Mouse (Mus musculus): ENCODE data around the gene Endou. TPM values are rescaled to one million over a fixed set of nuclear protein-coding genes. Genes with fewer than 3 reads are reported as not detected.
A peak's percentile ranks its signal among the peaks of the same experiment; 100 is the strongest.
"Not testable (repeated sequence)": the region's sequence is repeated elsewhere in the genome, so short reads cannot be mapped to it uniquely, and the experiment has no call there.

The Endou gene
- polyA plus RNA-seq, 1 experiment from 2014 or later, result 0.09 TPM

- 81% methylated on average over 6 of the region's 6 CpGs for WGBS
- no peak for ATAC-seq
Observed at GRCm38 (mm10) chr15:97670554-97670953, 60.6 kb downstream of the Endou start.

GRCm38 (mm10) chr15:97668158-97668877, 62.8 kb downstream of the Endou start:
- H3K9me3 ChIP-seq; H3K27ac ChIP-seq; H3K4me2 ChIP-seq (replicated peaks); H3K27me3 ChIP-seq (replicated peaks); ATAC-seq; H3K36me3 ChIP-seq; H3K9ac ChIP-seq; H3K4me1 ChIP-seq (replicated peaks); H3K4me3 ChIP-seq (replicated peaks): not testable (repeated sequence)
- 71% methylated on average over 17 of the region's 17 CpGs for WGBS

More at GRCm38 (mm10) chr15:97670554-97670953, 60.6 kb downstream of the Endou start:
- Histone ChIP-seq H3K4me2 (replicated peaks) (no peak overlapping the region), H3K27ac (no peak overlapping the region), H3K4me3 (replicated peaks) (no peak overlapping the region), H3K4me1 (replicated peaks) (no peaks in the 10 kb centered on the region), H3K27me3 (replicated peaks) (no peaks in the 10 kb centered on the region), H3K9ac (no peak overlapping the region), H3K9me3 (no peaks in the 10 kb centered on the region), H3K36me3 (peaks cover 9% of the 10 kb centered on the region)

GRCm38 (mm10) chr15:97667437-97667836, 63.7 kb downstream of the Endou start:
- Histone ChIP-seq H3K4me1 (replicated peaks) (no peaks in the 10 kb centered on the region), H3K9me3 (no peaks in the 10 kb centered on the region), H3K9ac (no peak overlapping the region), H3K4me3 (replicated peaks) (no peak overlapping the region), H3K27me3 (replicated peaks) (no peaks in the 10 kb centered on the region), H3K27ac (no peak overlapping the region), H3K4me2 (replicated peaks) (no peak overlapping the region), H3K36me3 (no peaks in the 10 kb centered on the region)
- ATAC-seq, result no peak
- WGBS, result 29% methylated on average over 7 of the region's 7 CpGs

- WGBS, result 89% methylated on average over 10 of the region's 10 CpGs
- no peaks in the 10 kb centered on the region for H3K36me3 ChIP-seq
Observed at GRCm38 (mm10) chr15:97666457-97666770, 64.7 kb downstream of the Endou start.

GRCm38 (mm10) chr15:97665770-97666456, 65.2 kb downstream of the Endou start:
- H3K4me1 ChIP-seq (replicated peaks), result no peaks in the 10 kb centered on the region
- H3K27ac ChIP-seq, result no peak overlapping the region
- H3K36me3 ChIP-seq, result no peaks in the 10 kb centered on the region
- H3K27me3 ChIP-seq (replicated peaks), result no peaks in the 10 kb centered on the region
- 78% methylated on average over 25 of the region's 25 CpGs for WGBS
- ATAC-seq, result no peak
- no peak overlapping the region for H3K4me3 ChIP-seq (replicated peaks)
- no peak overlapping the region for H3K9ac ChIP-seq
- H3K9me3 ChIP-seq, result no peaks in the 10 kb centered on the region
- no peak overlapping the region for H3K4me2 ChIP-seq (replicated peaks)

More at GRCm38 (mm10) chr15:97666457-97666770, 64.7 kb downstream of the Endou start:
- no peaks in the 10 kb centered on the region for H3K9me3 ChIP-seq
- H3K4me3 ChIP-seq (replicated peaks), result no peak overlapping the region
- no peaks in the 10 kb centered on the region for H3K27me3 ChIP-seq (replicated peaks)
- no peak for ATAC-seq
- no peaks in the 10 kb centered on the region for H3K4me1 ChIP-seq (replicated peaks)
- H3K9ac ChIP-seq, result no peak overlapping the region
- no peak overlapping the region for H3K27ac ChIP-seq
- no peak overlapping the region for H3K4me2 ChIP-seq (replicated peaks)

- Histone ChIP-seq H3K4me3 (replicated peaks) (no peak overlapping the region), H3K9me3 (no peaks in the 10 kb centered on the region), H3K4me2 (replicated peaks) (no peak overlapping the region), H3K27me3 (replicated peaks) (no peaks in the 10 kb centered on the region), H3K4me1 (replicated peaks) (no peaks in the 10 kb centered on the region), H3K36me3 (no peaks in the 10 kb centered on the region), H3K27ac (no peak overlapping the region), H3K9ac (no peak overlapping the region)
- no peak for ATAC-seq
- WGBS, result 64% methylated on average over 16 of the region's 16 CpGs
Observed at GRCm38 (mm10) chr15:97664981-97665668, 66.0 kb downstream of the Endou start.

- Histone ChIP-seq H3K4me3 (replicated peaks) (peak overlapping the region; percentile 44), H3K9ac (peak overlapping the region; percentile 45), H3K36me3 (no peaks in the 10 kb centered on the region), H3K9me3 (no peaks in the 10 kb centered on the region), H3K27ac (peak overlapping the region; percentile 42; the same call in 1 of the 2 replicates), H3K27me3 (replicated peaks) (no peaks in the 10 kb centered on the region), H3K4me1 (replicated peaks) (no peaks in the 10 kb centered on the region), H3K4me2 (replicated peaks) (peak overlapping the region; percentile 89)
- WGBS, result 4% methylated on average over 19 of the region's 19 CpGs
- ATAC-seq, result peak; percentile 77
Observed at GRCm38 (mm10) chr15:97663750-97664406, 67.3 kb downstream of the Endou start.

Other genes with a start within 250 kb of the Endou start
- 19.8 and 24.0 TPM in 2 replicates for gene Rpap3, start 25.5 kb downstream of the Endou start, polyA plus RNA-seq (2015; fragmentation: Nextera tagmentation; extraction: Ambion mirVana)
- 6.9 and 7.8 TPM in 2 replicates for gene Rapgef3, start 36.6 kb upstream of the Endou start, polyA plus RNA-seq (2015; fragmentation: Nextera tagmentation; extraction: Ambion mirVana)
- gene Slc48a1, start 47.2 kb upstream of the Endou start, polyA plus RNA-seq (2015; fragmentation: Nextera tagmentation; extraction: Ambion mirVana), result 23.9 and 25.1 TPM in 2 replicates
- gene Hdac7, start 113.2 kb upstream of the Endou start, polyA plus RNA-seq (2015; fragmentation: Nextera tagmentation; extraction: Ambion mirVana), result 18.0 and 20.6 TPM in 2 replicates
- gene Vdr, start 179.3 kb upstream of the Endou start, polyA plus RNA-seq (2015; fragmentation: Nextera tagmentation; extraction: Ambion mirVana), result 1.5 and 2.2 TPM in 2 replicates
- gene Tmem106c, start 232.9 kb upstream of the Endou start, polyA plus RNA-seq (2015; fragmentation: Nextera tagmentation; extraction: Ambion mirVana), result 39.3 and 44.4 TPM in 2 replicates

Data from intestine, embryonic 15.5 days (tissue).